Mouse (Mus musculus): ENCODE measurements at regions not wholly inside any gene's neighbourhood (a gene's known extent, or its start where the extent isn't known, plus 50 kb on each side); places are given as distances from the start of the nearest gene placed in this dataset.

DNA sequence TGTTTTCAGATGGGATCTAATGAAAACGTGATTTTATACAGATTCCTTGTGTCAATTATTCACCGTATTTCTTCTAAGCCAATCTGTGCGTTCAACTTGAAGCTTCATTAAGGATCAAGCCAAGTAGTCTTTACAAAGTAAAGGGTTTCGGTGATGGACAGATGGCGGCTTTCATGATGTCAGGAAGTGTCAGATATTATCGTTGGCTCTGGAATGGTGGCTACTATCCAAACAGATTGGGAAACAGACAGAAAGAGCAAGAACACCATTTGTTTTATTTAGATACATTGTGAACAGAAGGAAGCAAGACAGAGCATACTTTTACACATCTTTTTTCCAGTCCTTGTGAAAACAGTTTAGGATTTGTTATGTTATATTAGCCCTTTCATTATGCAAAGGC lies 269.3 kb downstream of the Etv1 start:
- no peak overlapping the region for H3K4me3 ChIP-seq (ENCODE audit: low read length)
- no peaks in the 10 kb centered on the region for H3K27me3 ChIP-seq (replicated peaks; ENCODE audit: control insufficient read depth, insufficient read depth, low read length)
- 67% methylated on average over 6 of the region's 6 CpGs for WGBS
- no peak overlapping the region for H3K27ac ChIP-seq (ENCODE audit: low read depth, low read length)
- H3K4me2 ChIP-seq (ENCODE audit: low read length) = no peak overlapping the region
- no peaks in the 10 kb centered on the region for H3K36me3 ChIP-seq (ENCODE audit: control insufficient read depth, insufficient read depth, low read length)
- no peak for ATAC-seq
- H3K9me3 ChIP-seq (ENCODE audit: control insufficient read depth, low read length) = no peaks in the 10 kb centered on the region
- H3K4me1 ChIP-seq (ENCODE audit: control insufficient read depth, insufficient read depth, low read depth, low read length) = no peaks in the 10 kb centered on the region
- no peak overlapping the region for H3K9ac ChIP-seq (ENCODE audit: low read depth, low read length)

DNA sequence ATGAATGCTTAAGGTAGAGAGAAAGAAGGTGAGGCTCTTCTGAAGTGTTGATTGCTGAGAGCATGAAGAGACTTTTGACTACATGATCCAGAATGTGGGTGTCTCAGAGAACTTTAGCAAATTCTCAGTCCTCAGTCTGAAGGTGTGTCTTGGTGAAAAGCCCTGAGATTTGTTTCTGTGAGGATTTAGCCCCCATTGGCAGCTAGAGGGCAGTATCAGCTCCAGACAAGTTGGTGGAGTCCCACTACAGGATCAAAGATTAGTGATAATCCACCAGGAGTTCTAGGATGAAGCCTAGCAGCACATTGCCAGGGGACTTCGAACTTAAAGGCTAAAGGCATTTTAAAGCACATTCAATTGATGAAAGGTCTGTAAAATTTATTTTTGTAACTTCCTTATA lies 269.8 kb downstream of the Etv1 start:
- no peak overlapping the region for H3K4me3 ChIP-seq (ENCODE audit: low read length)
- H3K27ac ChIP-seq (ENCODE audit: low read depth, low read length) = no peak overlapping the region
- H3K4me1 ChIP-seq (ENCODE audit: control insufficient read depth, insufficient read depth, low read depth, low read length) = no peaks in the 10 kb centered on the region
- no peaks in the 10 kb centered on the region for H3K27me3 ChIP-seq (replicated peaks; ENCODE audit: control insufficient read depth, insufficient read depth, low read length)
- no peaks in the 10 kb centered on the region for H3K9me3 ChIP-seq (ENCODE audit: control insufficient read depth, low read length)
- no peaks in the 10 kb centered on the region for H3K36me3 ChIP-seq (ENCODE audit: control insufficient read depth, insufficient read depth, low read length)
- no peak overlapping the region for H3K9ac ChIP-seq (ENCODE audit: low read depth, low read length)
- ATAC-seq = no peak
- 79% methylated on average over 1 of the region's 1 CpGs for WGBS
- H3K4me2 ChIP-seq (ENCODE audit: low read length) = no peak overlapping the region

DNA sequence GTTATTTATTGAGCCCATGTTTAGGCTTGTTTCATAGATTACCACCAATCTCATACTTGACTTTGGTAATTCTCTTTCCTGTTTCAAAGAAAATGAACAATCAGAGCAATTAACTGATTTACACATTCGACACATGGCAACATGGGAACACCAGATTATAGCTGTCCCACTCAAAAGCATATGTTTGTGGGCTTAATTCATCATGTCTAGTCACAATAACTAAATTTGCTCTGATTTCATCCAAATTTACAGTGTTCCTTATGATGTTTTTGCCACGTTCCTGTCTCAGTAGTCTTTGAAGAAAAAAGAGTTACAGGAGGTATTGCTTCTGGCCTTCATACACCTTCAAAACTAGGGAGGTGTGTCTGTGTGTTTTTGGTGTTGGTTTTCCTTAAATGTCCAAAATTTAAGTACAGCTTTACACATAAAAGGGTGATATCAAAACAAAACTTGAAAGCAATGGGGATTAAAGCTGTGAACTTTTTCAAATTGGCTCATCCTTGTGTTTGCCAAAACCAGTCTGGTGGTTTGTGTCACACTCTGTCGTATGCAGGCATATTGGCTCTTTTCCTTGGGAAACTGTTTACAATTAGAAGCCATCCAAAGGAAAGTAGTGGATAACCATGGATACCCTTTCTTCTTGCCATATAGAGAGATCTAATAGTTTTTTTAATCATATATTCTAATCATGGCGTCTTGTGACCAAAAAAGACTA lies 291.3 kb downstream of the Etv1 start:
- no peak overlapping the region for H3K9ac ChIP-seq (ENCODE audit: low read depth, low read length)

DNA sequence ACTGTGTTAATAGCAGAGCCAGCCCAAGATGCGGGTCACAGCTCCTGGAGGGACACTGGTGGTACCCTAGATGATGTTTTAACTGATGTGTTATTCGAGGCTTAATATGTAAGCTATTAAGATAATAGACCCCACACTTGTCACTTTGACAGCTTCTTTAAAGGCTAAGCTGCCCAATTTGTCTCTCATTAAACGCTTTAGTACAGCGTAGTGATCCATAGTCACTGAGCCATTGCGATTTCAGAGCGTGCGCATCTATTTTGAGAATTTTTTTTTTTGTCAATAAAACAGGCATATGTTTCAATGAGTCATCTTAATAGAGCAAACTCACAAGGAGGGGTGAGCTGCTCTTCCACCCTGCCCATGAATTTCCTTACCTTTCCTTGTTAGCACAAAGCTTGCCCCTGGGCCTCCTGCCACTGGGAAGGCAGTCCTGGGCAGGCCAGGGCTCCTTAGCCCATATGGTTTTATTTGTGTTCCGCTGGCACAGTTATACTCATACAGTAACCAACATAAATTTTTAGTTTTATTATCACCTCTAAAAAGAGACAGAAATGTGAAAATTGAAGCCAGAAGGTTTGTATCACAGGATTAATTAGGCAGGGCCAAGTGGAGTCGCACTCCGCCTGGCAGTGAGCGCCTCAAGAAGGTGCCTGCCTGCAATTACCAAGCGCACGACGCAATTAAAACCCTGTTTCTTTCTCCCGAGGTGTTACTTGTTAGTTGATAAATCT lies 294.3 kb downstream of the Etv1 start:
- WGBS = 61% methylated on average over 15 of the region's 15 CpGs
- H3K4me3 ChIP-seq (ENCODE audit: low read length) = no peak overlapping the region
- H3K36me3 ChIP-seq (ENCODE audit: control insufficient read depth, insufficient read depth, low read length) = no peaks in the 10 kb centered on the region
- no peak overlapping the region for H3K9ac ChIP-seq (ENCODE audit: low read depth, low read length)
- ATAC-seq = 0 out of 2 replicates have a peak, but pooled peaks have one; percentile 54
- no peak overlapping the region for H3K4me2 ChIP-seq (ENCODE audit: low read length)
- H3K27ac ChIP-seq (ENCODE audit: low read depth, low read length) = no peak overlapping the region
- no peaks in the 10 kb centered on the region for H3K4me1 ChIP-seq (ENCODE audit: control insufficient read depth, insufficient read depth, low read depth, low read length)
- no peaks in the 10 kb centered on the region for H3K27me3 ChIP-seq (replicated peaks; ENCODE audit: control insufficient read depth, insufficient read depth, low read length)
- no peaks in the 10 kb centered on the region for H3K9me3 ChIP-seq (ENCODE audit: control insufficient read depth, low read length)

More for the DNA sequence above, 291.3 kb downstream of the Etv1 start:
- Histone ChIP-seq H3K4me2 (ENCODE audit: low read length) (no peak overlapping the region), H3K36me3 (ENCODE audit: control insufficient read depth, insufficient read depth, low read length) (no peaks in the 10 kb centered on the region), H3K27me3 (replicated peaks; ENCODE audit: control insufficient read depth, insufficient read depth, low read length) (no peaks in the 10 kb centered on the region), H3K4me3 (ENCODE audit: low read length) (no peak overlapping the region), H3K9me3 (ENCODE audit: control insufficient read depth, low read length) (no peaks in the 10 kb centered on the region; the same call in 1 of the 2 replicates), H3K27ac (ENCODE audit: low read depth, low read length) (no peak overlapping the region), H3K4me1 (ENCODE audit: control insufficient read depth, insufficient read depth, low read depth, low read length) (no peaks in the 10 kb centered on the region)
- WGBS = 85% methylated on average over 4 of the region's 4 CpGs
- ATAC-seq = no peak

DNA sequence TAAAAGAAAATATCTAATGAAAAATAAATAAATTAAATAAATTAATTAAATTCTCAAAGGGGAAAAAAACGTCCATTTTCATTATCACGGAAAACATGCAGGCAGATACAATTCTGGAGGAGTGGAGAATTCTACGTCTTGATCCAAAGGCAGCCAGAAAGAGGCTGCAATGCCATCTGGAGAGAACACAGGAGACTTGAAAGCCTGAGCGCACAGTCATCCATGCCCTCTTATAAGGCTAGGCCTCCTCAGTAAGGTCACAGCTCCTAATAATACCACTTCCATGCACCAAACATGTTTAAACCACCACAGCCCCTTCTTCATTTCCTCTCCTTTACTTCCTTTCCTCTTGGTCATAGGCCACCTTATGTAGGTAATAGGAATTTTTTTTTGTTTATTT lies 307.1 kb downstream of the Etv1 start:
- Histone ChIP-seq H3K27me3 (replicated peaks; ENCODE audit: control insufficient read depth, insufficient read depth, low read length) (no peaks in the 10 kb centered on the region), H3K9ac (ENCODE audit: low read depth, low read length) (no peak overlapping the region), H3K27ac (ENCODE audit: low read depth, low read length) (no peak overlapping the region), H3K4me2 (ENCODE audit: low read length) (no peak overlapping the region), H3K36me3 (ENCODE audit: control insufficient read depth, insufficient read depth, low read length) (no peaks in the 10 kb centered on the region), H3K4me1 (ENCODE audit: control insufficient read depth, insufficient read depth, low read depth, low read length) (no peaks in the 10 kb centered on the region), H3K9me3 (ENCODE audit: control insufficient read depth, low read length) (no peaks in the 10 kb centered on the region), H3K4me3 (ENCODE audit: low read length) (no peak overlapping the region)
- 88% methylated on average over 4 of the region's 4 CpGs for WGBS
- no peak for ATAC-seq

DNA sequence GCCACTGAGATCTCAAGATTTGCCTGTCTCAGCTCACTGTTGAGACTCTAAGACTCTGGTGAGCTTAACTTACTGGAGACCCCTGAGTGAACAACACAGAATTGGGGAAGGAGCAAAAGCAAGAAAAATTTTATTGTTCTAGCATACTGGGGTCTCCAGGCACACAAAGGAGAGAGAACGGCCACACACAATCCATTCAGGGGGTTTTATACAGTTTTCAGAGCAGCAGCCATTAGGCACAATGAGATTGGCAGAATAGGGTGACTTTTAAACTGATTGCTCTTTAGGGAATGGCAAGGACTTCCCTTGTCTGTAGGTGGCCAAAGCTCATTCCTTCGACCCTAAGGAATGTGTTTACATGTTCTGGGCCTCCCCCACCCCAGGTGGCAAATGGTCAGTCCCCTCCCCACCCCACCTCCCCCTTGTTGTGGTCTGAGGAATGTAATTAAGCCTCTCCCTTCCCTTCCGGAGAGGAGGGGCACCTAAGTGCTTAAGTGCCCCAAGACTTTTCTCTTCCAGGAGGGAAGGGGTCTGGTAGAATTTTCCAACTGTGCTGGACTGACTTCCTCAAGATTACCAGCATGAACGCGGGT lies 315.6 kb downstream of the Etv1 start:
- Histone ChIP-seq H3K4me3 (ENCODE audit: low read length) (no peak overlapping the region), H3K4me1 (ENCODE audit: control insufficient read depth, insufficient read depth, low read depth, low read length) (no peaks in the 10 kb centered on the region), H3K36me3 (ENCODE audit: control insufficient read depth, insufficient read depth, low read length) (no peaks in the 10 kb centered on the region), H3K9me3 (ENCODE audit: control insufficient read depth, low read length) (no peaks in the 10 kb centered on the region), H3K4me2 (ENCODE audit: low read length) (no peak overlapping the region), H3K9ac (ENCODE audit: low read depth, low read length) (no peak overlapping the region), H3K27ac (ENCODE audit: low read depth, low read length) (no peak overlapping the region), H3K27me3 (replicated peaks; ENCODE audit: control insufficient read depth, insufficient read depth, low read length) (no peaks in the 10 kb centered on the region)
- WGBS = 17% methylated on average over 5 of the region's 5 CpGs
- no peak for ATAC-seq

DNA sequence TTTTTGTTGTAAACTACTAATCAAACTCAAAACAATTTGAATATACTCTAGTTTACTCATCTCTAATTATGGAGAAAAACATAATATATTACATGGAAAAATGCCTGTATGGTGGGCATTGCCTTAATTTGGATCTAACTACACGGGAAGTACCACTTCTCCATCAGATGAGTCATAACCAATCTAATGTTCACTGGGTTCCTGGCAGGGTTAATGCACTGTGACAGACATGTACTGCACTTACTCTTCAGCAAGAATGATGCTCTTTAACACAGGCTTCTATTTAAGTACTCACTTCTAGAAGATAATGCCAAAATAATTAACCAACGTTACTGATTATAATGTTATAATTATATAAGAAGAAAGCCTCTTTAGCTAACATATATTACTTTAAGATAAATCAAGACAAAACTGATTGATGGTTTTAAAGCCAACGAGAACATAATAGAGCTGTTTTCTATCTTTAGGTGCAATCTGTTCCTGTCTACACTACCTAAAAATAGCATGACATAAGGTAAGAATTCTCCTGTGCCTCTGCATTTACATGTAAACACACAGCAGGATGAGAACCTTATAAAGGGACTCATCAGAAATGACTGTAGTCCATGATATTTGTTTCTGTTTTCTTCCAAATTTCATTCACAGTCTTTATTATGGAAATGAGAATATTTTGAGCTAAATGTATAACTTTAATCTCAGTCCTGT lies 344.4 kb downstream of the Etv1 start:
- H3K9me3 ChIP-seq (ENCODE audit: control insufficient read depth, low read length) = peaks cover 2% of the 10 kb centered on the region; the same call in 1 of the 2 replicates
- no peak for ATAC-seq
- no peak overlapping the region for H3K27ac ChIP-seq (ENCODE audit: low read depth, low read length)
- H3K4me1 ChIP-seq (ENCODE audit: control insufficient read depth, insufficient read depth, low read depth, low read length) = no peaks in the 10 kb centered on the region
- no peak overlapping the region for H3K4me3 ChIP-seq (ENCODE audit: low read length)
- no peaks in the 10 kb centered on the region for H3K27me3 ChIP-seq (replicated peaks; ENCODE audit: control insufficient read depth, insufficient read depth, low read length)
- no peak overlapping the region for H3K9ac ChIP-seq (ENCODE audit: low read depth, low read length)
- no peaks in the 10 kb centered on the region for H3K36me3 ChIP-seq (ENCODE audit: control insufficient read depth, insufficient read depth, low read length)
- no peak overlapping the region for H3K4me2 ChIP-seq (ENCODE audit: low read length)
- WGBS = 86% methylated on average over 3 of the region's 3 CpGs

DNA sequence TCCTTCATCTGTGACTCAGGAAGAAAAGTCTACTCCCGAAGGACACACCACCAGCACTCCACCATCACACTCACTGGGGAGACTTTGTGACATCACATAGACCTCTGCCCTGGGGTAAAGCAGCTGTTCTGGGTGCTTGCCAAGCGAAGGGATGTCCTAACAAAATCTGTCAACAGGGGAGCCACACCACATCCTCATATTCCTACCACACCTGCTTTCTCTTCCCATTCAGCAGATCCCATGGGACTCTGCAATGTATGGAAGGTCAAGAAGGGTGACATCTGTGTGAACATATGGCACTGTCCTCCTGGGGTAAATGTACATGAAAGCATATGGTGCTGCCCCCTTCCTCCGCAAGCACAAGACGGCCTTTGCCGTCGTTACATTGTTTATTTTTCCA lies 375.5 kb downstream of the Etv1 start:
- Histone ChIP-seq H3K9ac (ENCODE audit: low read depth, low read length) (no peak overlapping the region), H3K4me3 (ENCODE audit: low read length) (no peak overlapping the region), H3K4me1 (ENCODE audit: control insufficient read depth, insufficient read depth, low read depth, low read length) (no peaks in the 10 kb centered on the region), H3K27me3 (replicated peaks; ENCODE audit: control insufficient read depth, insufficient read depth, low read length) (no peaks in the 10 kb centered on the region), H3K36me3 (ENCODE audit: control insufficient read depth, insufficient read depth, low read length) (no peaks in the 10 kb centered on the region), H3K27ac (ENCODE audit: low read depth, low read length) (no peak overlapping the region), H3K4me2 (ENCODE audit: low read length) (no peak overlapping the region), H3K9me3 (ENCODE audit: control insufficient read depth, low read length) (no peaks in the 10 kb centered on the region)
- 55% methylated on average over 6 of the region's 6 CpGs for WGBS
- no peak for ATAC-seq

DNA sequence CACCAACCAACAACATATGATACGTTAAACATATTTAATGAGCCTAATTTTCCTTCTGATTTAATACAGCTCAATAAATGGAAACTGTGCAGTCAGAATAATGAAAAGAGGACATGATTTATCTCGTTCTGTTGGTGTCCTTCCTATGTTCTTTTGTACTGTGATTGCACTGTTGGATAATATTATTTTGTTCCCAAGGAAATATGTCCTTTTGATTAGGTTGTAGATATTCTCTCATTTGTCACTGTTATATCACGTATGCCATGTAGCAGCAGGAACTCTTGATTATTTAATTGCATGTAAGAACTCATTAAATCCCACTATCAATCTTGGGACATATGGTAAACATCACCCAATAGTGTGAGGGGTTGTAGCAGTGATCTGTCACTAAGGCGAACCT lies 397.8 kb downstream of the Etv1 start:
- no peak overlapping the region for H3K4me2 ChIP-seq (ENCODE audit: low read length)
- H3K27ac ChIP-seq (ENCODE audit: low read depth, low read length) = no peak overlapping the region
- H3K4me3 ChIP-seq (ENCODE audit: low read length) = no peak overlapping the region
- peak; percentile 40; the same call in 1 of the 2 replicates for ATAC-seq
- no peaks in the 10 kb centered on the region for H3K9me3 ChIP-seq (ENCODE audit: control insufficient read depth, low read length)
- H3K36me3 ChIP-seq (ENCODE audit: control insufficient read depth, insufficient read depth, low read length) = no peaks in the 10 kb centered on the region
- H3K27me3 ChIP-seq (replicated peaks; ENCODE audit: control insufficient read depth, insufficient read depth, low read length) = no peaks in the 10 kb centered on the region
- H3K4me1 ChIP-seq (ENCODE audit: control insufficient read depth, insufficient read depth, low read depth, low read length) = no peaks in the 10 kb centered on the region
- WGBS = 57% methylated on average over 4 of the region's 4 CpGs
- H3K9ac ChIP-seq (ENCODE audit: low read depth, low read length) = no peak overlapping the region

Measured in hindbrain, embryonic 16.5 days (tissue).